In genomic region chr5:136215211-136215610, GRCm38 (mm10) we compare ENCODE assay signal across 14 mouse cellular contexts. TPM values are rescaled to one million over a fixed set of nuclear protein-coding genes. Genes with fewer than 3 reads are reported as not detected.
DNase-seq lines count a peak whose midpoint lies in the region; ATAC-seq and TF ChIP-seq lines count a peak whose summit lies in the region.
"Had no signal": no experiment of that assay in that cellular context is flagged by ENCODE, and none has a peak within 500 bp of the region (broad histone marks: within the 10 kb centered on the region; RNA-seq: fewer than 3 reads in every experiment).

No protein-coding gene starts in this region.

- TF ChIP-seq EP300 in MEL (IDR thresholded peaks at IDR 0.05; ENCODE audit: low read depth in 1 of 2, low read length in 2 of 2): no peak
- no peak for TF ChIP-seq EP300 in stomach, postnatal 0 days (optimal IDR thresholded peaks at IDR 0.05)

- H3K4me2 ChIP-seq in stomach, postnatal 0 days (replicated peaks; ENCODE audit: low read depth): no peak overlapping the region

- H3K4me3 ChIP-seq in testis, adult 2 months (ENCODE audit: control insufficient read depth, low read depth, low read length): no peak overlapping the region
- no peak overlapping the region for H3K4me3 ChIP-seq in MEL (ENCODE audit: control insufficient read depth in 1 of 2, insufficient read depth in 1 of 2, low read depth in 2 of 2, low read length in 2 of 2)
- no peak overlapping the region for H3K4me3 ChIP-seq in stomach, postnatal 0 days (ENCODE audit: low read depth, low read length)
- H3K4me3 ChIP-seq: erythroblast, embryonic 14.5 days had no signal

- H3K36me3 ChIP-seq in testis, adult 2 months (ENCODE audit: control insufficient read depth, insufficient read depth, low read length): no peaks in the 10 kb centered on the region
- no peaks in the 10 kb centered on the region for H3K36me3 ChIP-seq in MEL (ENCODE audit: control insufficient read depth in 1 of 2, insufficient read depth in 2 of 2, low read length in 2 of 2)
- H3K36me3 ChIP-seq in stomach, postnatal 0 days (ENCODE audit: control insufficient read depth, insufficient read depth, low read length): no peaks in the 10 kb centered on the region

- no peak for ATAC-seq in stomach, postnatal 0 days (ENCODE audit: low FRiP score, low TSS enrichment)
- ATAC-seq in monocyte, adult 5-6 weeks (replicated peaks; ENCODE audit: insufficient number of reproducible peaks, low FRiP score, low TSS enrichment, poor library complexity, severe bottlenecking): no peak
- ATAC-seq: Patski had no signal

- no peaks in the 10 kb centered on the region for H3K79me2 ChIP-seq in MEL (ENCODE audit: control insufficient read depth, insufficient read depth, low read length, poor library complexity)

- peak; percentile 49; the same call in 1 of the 2 replicates for TF ChIP-seq CTCF in testis, adult 2 months (IDR thresholded peaks at IDR 0.05; ENCODE audit: control insufficient read depth, insufficient read depth, insufficient replicate concordance, low read depth, low read length)
- TF ChIP-seq CTCF in MEL (IDR thresholded peaks at IDR 0.05 in 2 of 3, conservative IDR thresholded peaks at IDR 0.05 in 1 of 3; ENCODE audit: control insufficient read depth in 1 of 3, insufficient read depth in 1 of 3, low read depth in 2 of 3, low read length in 3 of 3, poor library complexity in 1 of 3, severe bottlenecking in 1 of 3): peak; percentile 45 to 81 (median 52); a peak in 5 of 6 replicates
- TF ChIP-seq CTCF in stomach, postnatal 0 days (IDR thresholded peaks at IDR 0.05; ENCODE audit: low read depth): peak; percentile 45

- DNase-seq in kidney, postnatal 10 days: peak; percentile 5
- no peak for DNase-seq in kidney, adult 18-20 months
- no peak for DNase-seq in testis, postnatal 10 days (ENCODE audit: low spot score)
- peak; percentile 40 for DNase-seq in MEL (ENCODE audit: low read depth, low spot score)
- no peak for DNase-seq in stomach, postnatal 0 days (ENCODE audit: low spot score)
- no peak for DNase-seq in heart, postnatal 4 days
- DNase-seq: cerebellum, adult 8-10 months; embryo, embryonic 11 days; spleen, adult 18-20 months; thymus, adult 18-20 months had no signal

- no peaks in the 10 kb centered on the region for H3K27me3 ChIP-seq in testis, adult 2 months (ENCODE audit: control insufficient read depth, insufficient read depth, low read length)
- no peaks in the 10 kb centered on the region for H3K27me3 ChIP-seq in MEL (ENCODE audit: control insufficient read depth in 1 of 2, insufficient read depth in 2 of 2, low read length in 2 of 2)
- no peaks in the 10 kb centered on the region for H3K27me3 ChIP-seq in stomach, postnatal 0 days (ENCODE audit: control insufficient read depth, insufficient read depth, low read length)
- H3K27me3 ChIP-seq: Patski had no signal

- TF ChIP-seq POLR2A in testis, adult 2 months (IDR thresholded peaks at IDR 0.05; ENCODE audit: control insufficient read depth, low read depth, low read length): no peak
- TF ChIP-seq POLR2A in MEL (IDR thresholded peaks at IDR 0.05; ENCODE audit: control insufficient read depth in 1 of 2, insufficient read depth in 1 of 2, low read depth in 1 of 2, low read length in 2 of 2, poor library complexity in 1 of 2): no peak

- peaks cover 3% of the 10 kb centered on the region for H3K4me1 ChIP-seq in testis, adult 2 months (ENCODE audit: control insufficient read depth, insufficient read depth, low read length)
- no peaks in the 10 kb centered on the region for H3K4me1 ChIP-seq in MEL (ENCODE audit: control insufficient read depth in 1 of 2, insufficient read depth in 2 of 2, low read length in 2 of 2)
- no peaks in the 10 kb centered on the region for H3K4me1 ChIP-seq in stomach, postnatal 0 days (replicated peaks; ENCODE audit: control insufficient read depth, insufficient read depth)

- WGBS in stomach, postnatal 0 days: 90% methylated on average over 3 of the region's 3 CpGs

- peak; percentile 27 for TF ChIP-seq RAD21 in MEL (IDR thresholded peaks at IDR 0.05; ENCODE audit: low read depth, low read length)

- no peak overlapping the region for H3K27ac ChIP-seq in testis, adult 2 months (ENCODE audit: control insufficient read depth, insufficient read depth, low read depth, low read length)
- no peak overlapping the region for H3K27ac ChIP-seq in MEL (ENCODE audit: control insufficient read depth, low read depth, low read length)
- H3K27ac ChIP-seq in stomach, postnatal 0 days (replicated peaks): no peak overlapping the region

- H3K9me3 ChIP-seq in MEL (replicated peaks; ENCODE audit: insufficient read depth, low read length): no peaks in the 10 kb centered on the region
- no peaks in the 10 kb centered on the region for H3K9me3 ChIP-seq in stomach, postnatal 0 days (ENCODE audit: control insufficient read depth, low read length)

- H3K9ac ChIP-seq in MEL (ENCODE audit: control insufficient read depth, low read depth, low read length, poor library complexity, severe bottlenecking): no peak overlapping the region
- H3K9ac ChIP-seq in stomach, postnatal 0 days (ENCODE audit: low read length): no peak overlapping the region

TF ChIP-seq in MEL, 35 proteins besides CTCF, POLR2A, EP300 and RAD21:
- no peak for TF ChIP-seq BHLHE40 (IDR thresholded peaks at IDR 0.05; ENCODE audit: borderline replicate concordance, low read depth, low read length)
- TF ChIP-seq SMC3 (IDR thresholded peaks at IDR 0.05; ENCODE audit: low read depth, low read length): peak; percentile 56

RNA-seq across cellular contexts. Expression of gene Prkrip1, which starts 16.4 kb away (rescaled TPM):
- 26.0 and 27.9 TPM in 2 replicates for polyA plus RNA-seq in testis, adult 2 months (2012; rRNA removed)
- total RNA-seq in MEL (2012; rRNA removed): 55.1 and 55.6 TPM in 2 replicates
- polyA plus RNA-seq in MEL (2012; ENCODE audit: insufficient read depth in 1 of 2, insufficient read length in 2 of 2, low read depth in 1 of 2, low replicate concordance in 2 of 2, missing spikeins in 1 of 2): 10 to 100 TPM in 1 of 2 experiments, not detected in 1; 84.1 TPM
- 30.6 and 34.1 TPM in 2 replicates for polyA plus RNA-seq in stomach, postnatal 0 days (2015; fragmentation: Nextera tagmentation; extraction: Ambion mirVana)
- 10 to 100 TPM; 27.9 to 32.6 TPM for total RNA-seq in heart, postnatal 4 days (2021)
- 11.6 to 44.1 TPM (median 27.7 TPM) in 3 replicates for total RNA-seq in monocyte, adult 5-6 weeks (2017)

RNA-seq across cellular contexts. Expression of gene Sh2b2, which starts 31.1 kb away (rescaled TPM):
- polyA plus RNA-seq in testis, adult 2 months (2012; rRNA removed): 2.0 and 2.3 TPM in 2 replicates
- not detected in 2 replicates for total RNA-seq in MEL (2012; rRNA removed)
- under 1 TPM in 1 of 2 experiments, not detected in 1; 0.07 TPM for polyA plus RNA-seq in MEL (2012; ENCODE audit: insufficient read depth in 1 of 2, insufficient read length in 2 of 2, low read depth in 1 of 2, low replicate concordance in 2 of 2, missing spikeins in 1 of 2)
- 0.92 and 1.1 TPM in 2 replicates for polyA plus RNA-seq in stomach, postnatal 0 days (2015; fragmentation: Nextera tagmentation; extraction: Ambion mirVana)
- 1 to 10 TPM; 2.3 to 2.5 TPM for total RNA-seq in heart, postnatal 4 days (2021)
- total RNA-seq in monocyte, adult 5-6 weeks (2017): 9.8 to 17.4 TPM (median 10.7 TPM) in 3 replicates

RNA-seq across cellular contexts. Expression of gene Orai2, which starts 44.7 kb away (rescaled TPM):
- polyA plus RNA-seq in testis, adult 2 months (2012; rRNA removed): 6.5 and 9.2 TPM in 2 replicates
- total RNA-seq in MEL (2012; rRNA removed): 26.6 and 33.6 TPM in 2 replicates
- 10 to 100 TPM in 1 of 2 experiments, not detected in 1; 35.7 TPM for polyA plus RNA-seq in MEL (2012; ENCODE audit: insufficient read depth in 1 of 2, insufficient read length in 2 of 2, low read depth in 1 of 2, low replicate concordance in 2 of 2, missing spikeins in 1 of 2)
- 6.7 and 7.2 TPM in 2 replicates for polyA plus RNA-seq in stomach, postnatal 0 days (2015; fragmentation: Nextera tagmentation; extraction: Ambion mirVana)
- total RNA-seq in heart, postnatal 4 days (2021): 1 to 10 TPM; 2.0 to 3.3 TPM
- total RNA-seq in monocyte, adult 5-6 weeks (2017): 49.2 to 68.3 TPM (median 57.3 TPM) in 3 replicates

Comparison
In these comparisons a context has a peak if more than half of its experiments do, and no peak if none do; other contexts are left out.
1. DNase-seq: peak in kidney, postnatal 10 days (single experiment) and MEL (single experiment); none in kidney, adult 18-20 months (single experiment), testis, postnatal 10 days (single experiment), stomach, postnatal 0 days (single experiment) and heart, postnatal 4 days (single experiment).
2. Peak in every context shown above with its lines, with median percentiles within 50 percentile points of each other: CTCF ChIP-seq.